Mouse (Mus musculus): ENCODE data around the gene Nucks1. TPM values are rescaled to one million over a fixed set of nuclear protein-coding genes. Genes with fewer than 3 reads are reported as not detected.

Nucks1 gene
- total and polyA plus RNA-seq, 3 experiments, result 87.4 to 267 (median 96.9) TPM

- Histone ChIP-seq H3K9me3 (replicated peaks; ENCODE audit: low read length) (no peaks in the 10 kb centered on the region), H3K9ac (ENCODE audit: insufficient read depth, low read depth) (no peak overlapping the region), H3K4me1 (ENCODE audit: control insufficient read depth in 1 of 2, insufficient read depth in 2 of 2) (0 out of 4 replicates have a peak, but pooled peaks cover 0 to 4% of the 10 kb centered on the region in 2 experiments), H3K79me2 (replicated peaks; ENCODE audit: control insufficient read depth, extremely low read depth, insufficient read depth, poor library complexity, severe bottlenecking) (no peaks in the 10 kb centered on the region), H3K27me3 (replicated peaks) (peaks cover 89% of the 10 kb centered on the region), H3K27ac (ENCODE audit: insufficient read depth, low read depth) (no peak overlapping the region), H3K4me2 (ENCODE audit: insufficient read depth, low read depth, poor library complexity, severe bottlenecking) (no peak overlapping the region), H3K4me3 (replicated peaks in 1 of 3; ENCODE audit: low read depth in 2 of 3, low read length in 2 of 3, poor library complexity in 1 of 3) (no peak overlapping the region), H3K36me3 (replicated peaks in 1 of 2; ENCODE audit: control insufficient read depth in 1 of 2, insufficient read depth in 1 of 2, low read length in 1 of 2) (no peaks in the 10 kb centered on the region)
- in situ Hi-C loops (cut with MboI; ENCODE audit: low pct_ligation_motif_present, low pct_unique_long_range_greater_than_20kb, low sequenced_read_pairs) (no loop called here), dilution Hi-C loops (cut with MboI; ENCODE audit: extremely low pct_ligation_motif_present, extremely low pct_unique_long_range_greater_than_20kb, low sequenced_read_pairs) (no loop called here)
- no peak for DNase-seq (ENCODE audit: extremely low read depth)
- TF ChIP-seq POLR2A (IDR thresholded peaks at IDR 0.05; ENCODE audit: low read depth, low read length), result no peak
Measured at GRCm38 (mm10) chr1:131968556-131968955, 58.2 kb downstream of the Nucks1 start.

GRCm38 (mm10) chr1:131968983-131969382 is 58.6 kb downstream of the Nucks1 start:
- H3K9me3 ChIP-seq (replicated peaks; ENCODE audit: low read length), result no peaks in the 10 kb centered on the region
- no peak overlapping the region for H3K4me2 ChIP-seq (ENCODE audit: insufficient read depth, low read depth, poor library complexity, severe bottlenecking)
- TF ChIP-seq POLR2A (IDR thresholded peaks at IDR 0.05; ENCODE audit: low read depth, low read length), result no peak
- TF ChIP-seq NELFE (IDR thresholded peaks at IDR 0.05; ENCODE audit: low read depth, low read length), result no peak
- TF ChIP-seq TBP (conservative IDR thresholded peaks at IDR 0.05; ENCODE audit: low read depth, low read length), result no peak
- TF ChIP-seq GABPA (IDR thresholded peaks at IDR 0.05; ENCODE audit: insufficient replicate concordance, low read depth, low read length), result no peak
- TF ChIP-seq BHLHE40 (IDR thresholded peaks at IDR 0.05; ENCODE audit: low read depth, low read length), result no peak
- no peak for TF ChIP-seq JUND (conservative IDR thresholded peaks at IDR 0.05; ENCODE audit: low read depth, low read length)
- TF ChIP-seq CTCF (conservative IDR thresholded peaks at IDR 0.05 in 1 of 2, IDR thresholded peaks at IDR 0.05 in 1 of 2; ENCODE audit: low read depth in 2 of 2, low read length in 2 of 2), result no peak
- no peak for TF ChIP-seq UBTF (IDR thresholded peaks at IDR 0.05; ENCODE audit: low read depth, low read length)
- TF ChIP-seq MAZ (IDR thresholded peaks at IDR 0.05; ENCODE audit: low read depth, low read length), result no peak
- TF ChIP-seq ZNF384 (IDR thresholded peaks at IDR 0.05; ENCODE audit: low read depth, low read length), result no peak
- TF ChIP-seq NRF1 (IDR thresholded peaks at IDR 0.05; ENCODE audit: low read depth, low read length), result no peak
- TF ChIP-seq USF2 (conservative IDR thresholded peaks at IDR 0.05; ENCODE audit: low read depth, low read length), result no peak
- no peak for TF ChIP-seq MXI1 (IDR thresholded peaks at IDR 0.05; ENCODE audit: low read depth, low read length)
- no peak for TF ChIP-seq ETS1 (conservative IDR thresholded peaks at IDR 0.05; ENCODE audit: low read depth, low read length)
- no peak for TF ChIP-seq POLR2AphosphoS2 (IDR thresholded peaks at IDR 0.05; ENCODE audit: low read depth, low read length)
- TF ChIP-seq MEF2A (IDR thresholded peaks at IDR 0.05; ENCODE audit: borderline replicate concordance, low read depth, low read length), result no peak
- no peak for TF ChIP-seq USF1 (IDR thresholded peaks at IDR 0.05; ENCODE audit: low read depth, low read length)
- no peak overlapping the region for H3K4me3 ChIP-seq (replicated peaks in 1 of 3; ENCODE audit: low read depth in 2 of 3, low read length in 2 of 3, poor library complexity in 1 of 3)
- no peaks in the 10 kb centered on the region for H3K36me3 ChIP-seq (replicated peaks in 1 of 2; ENCODE audit: control insufficient read depth in 1 of 2, insufficient read depth in 1 of 2, low read length in 1 of 2)
- no peak overlapping the region for H3K9ac ChIP-seq (ENCODE audit: insufficient read depth, low read depth)
- no peak overlapping the region for H3K27ac ChIP-seq (ENCODE audit: insufficient read depth, low read depth)
- peaks cover 89% of the 10 kb centered on the region for H3K27me3 ChIP-seq (replicated peaks)
- H3K79me2 ChIP-seq (replicated peaks; ENCODE audit: control insufficient read depth, extremely low read depth, insufficient read depth, poor library complexity, severe bottlenecking), result no peaks in the 10 kb centered on the region
- dilution Hi-C loops (cut with MboI; ENCODE audit: extremely low pct_ligation_motif_present, extremely low pct_unique_long_range_greater_than_20kb, low sequenced_read_pairs) (no loop called here), in situ Hi-C loops (cut with MboI; ENCODE audit: low pct_ligation_motif_present, low pct_unique_long_range_greater_than_20kb, low sequenced_read_pairs) (no loop called here)
- H3K4me1 ChIP-seq (ENCODE audit: control insufficient read depth in 1 of 2, insufficient read depth in 2 of 2), result 0 out of 4 replicates have a peak, but pooled peaks cover 0 to 4% of the 10 kb centered on the region in 2 experiments
- DNase-seq (ENCODE audit: extremely low read depth), result no peak

Measured in CH12.LX (cell line).